ENCODE assay signal across 8 mouse cellular contexts in the genomic region with DNA sequence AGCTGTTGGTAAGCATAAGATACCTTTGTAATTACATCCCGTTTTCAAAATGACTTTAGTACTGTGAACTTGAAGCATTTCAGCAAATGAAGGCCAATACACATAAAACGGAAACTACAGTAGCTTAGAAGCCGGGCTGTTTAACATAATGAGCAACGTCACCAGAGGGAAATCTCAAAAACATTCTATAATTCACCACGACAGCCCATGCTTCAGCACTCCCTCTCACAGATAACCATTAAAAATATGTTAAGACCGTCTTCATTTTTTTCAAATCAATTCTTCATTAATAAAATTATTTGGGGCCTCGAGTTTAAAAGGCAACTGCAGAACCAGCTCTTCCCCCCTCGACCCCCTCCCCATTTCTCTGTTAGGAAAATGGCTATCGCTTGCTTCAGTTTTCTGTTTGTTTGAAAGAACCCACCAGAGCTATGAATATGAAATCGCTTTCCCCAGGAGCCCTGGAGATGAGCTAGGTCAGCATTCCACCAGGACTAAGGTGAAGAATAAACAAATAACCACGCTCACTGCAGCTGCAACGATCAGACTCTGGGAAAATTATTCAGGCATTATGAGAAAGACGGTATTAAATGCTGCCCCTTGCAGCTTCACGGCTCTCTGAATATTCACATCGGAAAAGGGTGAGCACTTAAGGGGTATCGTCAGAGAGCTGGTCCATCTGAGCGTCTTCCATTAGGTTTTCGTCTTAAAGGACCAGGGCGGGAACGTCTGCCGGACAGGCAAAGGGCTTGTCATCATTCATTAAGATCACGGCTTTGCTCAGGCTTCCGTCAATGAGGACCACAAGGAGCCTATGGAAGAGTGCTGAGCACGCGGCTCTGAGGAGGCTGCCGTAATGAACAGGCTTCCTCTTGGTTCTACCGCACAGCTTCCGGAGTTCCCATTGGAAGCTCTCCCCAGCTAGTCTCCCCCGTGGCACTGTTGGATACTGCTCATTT.
DNase-seq lines count a peak whose midpoint lies in the region; ATAC-seq lines count a peak whose summit lies in the region.

No protein-coding gene starts in this region.

- 0 out of 2 replicates have a peak, but pooled peaks cover 4% of the 10 kb centered on the region for H3K36me3 ChIP-seq in embryonic facial prominence, embryonic 14.5 days (ENCODE audit: control insufficient read depth, insufficient read depth, low read length)
- H3K36me3 ChIP-seq in hindbrain, embryonic 15.5 days = no peaks in the 10 kb centered on the region
- no peaks in the 10 kb centered on the region for H3K36me3 ChIP-seq in neural tube, embryonic 14.5 days (ENCODE audit: control insufficient read depth, insufficient read depth, low read length)

- WGBS in embryonic facial prominence, embryonic 14.5 days = 36% methylated on average over 29 of the region's 29 CpGs
- 28% methylated on average over 29 of the region's 29 CpGs for WGBS in hindbrain, embryonic 15.5 days
- 27% methylated on average over 29 of the region's 29 CpGs for WGBS in neural tube, embryonic 14.5 days

- H3K4me1 ChIP-seq in embryonic facial prominence, embryonic 14.5 days (ENCODE audit: control insufficient read depth, insufficient read depth, low read length) = peaks cover 13% of the 10 kb centered on the region
- H3K4me1 ChIP-seq in hindbrain, embryonic 15.5 days (replicated peaks) = peaks cover 23% of the 10 kb centered on the region
- peaks cover 14% of the 10 kb centered on the region for H3K4me1 ChIP-seq in neural tube, embryonic 14.5 days (ENCODE audit: control insufficient read depth, insufficient read depth, low read length)

- ATAC-seq in embryonic facial prominence, embryonic 14.5 days (ENCODE audit: low read depth) = peak; percentile 76; the same call in 1 of the 2 replicates
- peak; percentile 76 for ATAC-seq in hindbrain, embryonic 15.5 days (ENCODE audit: low FRiP score, low read depth)
- peak; percentile 76 for ATAC-seq in neural tube, embryonic 14.5 days (ENCODE audit: low read depth)
- ATAC-seq in CD4-positive, CD25-positive, alpha-beta regulatory T cell, adult 4 months = no peak

- peak overlapping the region; percentile 52; the same call in 1 of the 2 replicates for H3K9ac ChIP-seq in embryonic facial prominence, embryonic 14.5 days (ENCODE audit: low read depth, low read length)
- H3K9ac ChIP-seq in hindbrain, embryonic 15.5 days = peak overlapping the region; percentile 46
- peak overlapping the region; percentile 41; the same call in 1 of the 2 replicates for H3K9ac ChIP-seq in neural tube, embryonic 14.5 days (replicated peaks; ENCODE audit: low read depth, low read length)

- DNase-seq in left cerebral cortex, postnatal 36 days (ENCODE audit: low spot score in 2 of 2) = peak; percentile 17 to 28
- DNase-seq in left cerebral cortex, postnatal 10 days (ENCODE audit: extremely low spot score in 1 of 2, low spot score in 2 of 2) = no peak
- DNase-seq in embryonic facial prominence, embryonic 14.5 days (ENCODE audit: low spot score) = peak; percentile 80
- DNase-seq in liver = no peak
- no peak for DNase-seq in frontal cortex, postnatal 25 days (ENCODE audit: low spot score in 2 of 2)

- H3K4me2 ChIP-seq in embryonic facial prominence, embryonic 14.5 days (ENCODE audit: low read depth, low read length) = peak overlapping the region; percentile 53
- peak overlapping the region; percentile 66 for H3K4me2 ChIP-seq in hindbrain, embryonic 15.5 days
- H3K4me2 ChIP-seq in neural tube, embryonic 14.5 days (ENCODE audit: low read depth, low read length) = peak overlapping the region; percentile 56

- intact Hi-C loops in left cerebral cortex, postnatal 36 days (cut with DNase I) = no loop called here
- intact Hi-C loops in left cerebral cortex, postnatal 10 days (cut with DNase I) = no loop called here

- H3K27ac ChIP-seq in embryonic facial prominence, embryonic 14.5 days (replicated peaks; ENCODE audit: low read depth, low read length) = peak overlapping the region; percentile 21; the same call in 1 of the 2 replicates
- H3K27ac ChIP-seq in hindbrain, embryonic 15.5 days (replicated peaks) = peak overlapping the region; percentile 80
- peak overlapping the region; percentile 80 for H3K27ac ChIP-seq in neural tube, embryonic 14.5 days (ENCODE audit: low read depth, low read length)

- H3K27me3 ChIP-seq in embryonic facial prominence, embryonic 14.5 days (replicated peaks; ENCODE audit: control insufficient read depth, insufficient read depth, low read length) = no peaks in the 10 kb centered on the region
- no peaks in the 10 kb centered on the region for H3K27me3 ChIP-seq in hindbrain, embryonic 15.5 days
- H3K27me3 ChIP-seq in neural tube, embryonic 14.5 days (ENCODE audit: control insufficient read depth, insufficient read depth, low read length) = no peaks in the 10 kb centered on the region

- H3K9me3 ChIP-seq in embryonic facial prominence, embryonic 14.5 days (ENCODE audit: control insufficient read depth, low read length) = no peaks in the 10 kb centered on the region
- H3K9me3 ChIP-seq in hindbrain, embryonic 15.5 days = no peaks in the 10 kb centered on the region
- H3K9me3 ChIP-seq in neural tube, embryonic 14.5 days (ENCODE audit: control insufficient read depth, low read length) = no peaks in the 10 kb centered on the region

- peak overlapping the region; percentile 20 for H3K4me3 ChIP-seq in embryonic facial prominence, embryonic 14.5 days (ENCODE audit: low read depth, low read length)
- peak overlapping the region; percentile 35 for H3K4me3 ChIP-seq in hindbrain, embryonic 15.5 days
- H3K4me3 ChIP-seq in neural tube, embryonic 14.5 days (ENCODE audit: low read depth, low read length) = peak overlapping the region; percentile 23; the same call in 1 of the 2 replicates

Comparison
In these comparisons a context has a peak if more than half of its experiments do, and no peak if none do; other contexts are left out.
1. DNase-seq: peak in left cerebral cortex, postnatal 36 days (2 of 2) and embryonic facial prominence, embryonic 14.5 days (single experiment); none in left cerebral cortex, postnatal 10 days (0 of 2), liver (single experiment) and frontal cortex, postnatal 25 days (0 of 2).
2. H3K27ac ChIP-seq: peak in every context shown above with its lines; median percentile 80 in hindbrain, embryonic 15.5 days; 80 in neural tube, embryonic 14.5 days; 21 in embryonic facial prominence, embryonic 14.5 days.
3. Peak in every context shown above with its lines, with median percentiles within 50 percentile points of each other: H3K4me2 ChIP-seq, H3K4me3 ChIP-seq and H3K9ac ChIP-seq.